Mouse (Mus musculus): ENCODE data around the gene Itga6. TPM values are rescaled to one million over a fixed set of nuclear protein-coding genes. Genes with fewer than 3 reads are reported as not detected.
A peak's percentile ranks its signal among the peaks of the same experiment; 100 is the strongest.

Gene Itga6
- polyA plus RNA-seq, 1 experiment, result 26.0 TPM

DNA sequence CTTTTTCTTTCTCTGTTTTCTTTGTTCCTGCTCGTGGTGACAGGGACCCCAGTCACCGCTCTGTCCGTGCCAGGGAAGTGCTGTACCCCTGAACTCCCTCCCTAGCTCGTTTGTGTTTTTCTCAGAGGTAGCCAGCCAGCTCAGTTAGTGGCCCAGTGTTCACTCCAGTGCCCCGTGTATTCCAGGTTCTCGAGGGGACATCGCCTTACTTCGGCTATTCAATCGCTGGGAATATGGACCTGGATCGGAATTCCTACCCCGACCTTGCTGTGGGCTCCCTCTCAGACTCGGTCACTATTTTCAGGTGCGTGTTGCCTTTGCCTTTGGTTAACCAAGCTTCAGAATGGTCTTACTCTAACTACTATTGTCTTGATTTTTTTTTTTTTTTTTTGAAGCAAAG lies 82.3 kb downstream of the Itga6 start:
- no peak for DNase-seq
- TF ChIP-seq POLR2A (IDR thresholded peaks at IDR 0.05; ENCODE audit: borderline replicate concordance, insufficient read depth, low read length) (no peak), CTCF (IDR thresholded peaks at IDR 0.05; ENCODE audit: borderline replicate concordance, insufficient read depth, low read depth, low read length) (no peak)
- no peaks in the 10 kb centered on the region for H3K27me3 ChIP-seq (ENCODE audit: control insufficient read depth, insufficient read depth, low read length)
- no peaks in the 10 kb centered on the region for H3K4me1 ChIP-seq (ENCODE audit: control insufficient read depth, insufficient read depth, low read length)
- no peak overlapping the region for H3K27ac ChIP-seq (ENCODE audit: insufficient read depth, low read length)
- H3K4me3 ChIP-seq (replicated peaks; ENCODE audit: insufficient read depth, low read depth, low read length), result no peak overlapping the region
- 83% methylated on average over 13 of the region's 13 CpGs for WGBS

DNA sequence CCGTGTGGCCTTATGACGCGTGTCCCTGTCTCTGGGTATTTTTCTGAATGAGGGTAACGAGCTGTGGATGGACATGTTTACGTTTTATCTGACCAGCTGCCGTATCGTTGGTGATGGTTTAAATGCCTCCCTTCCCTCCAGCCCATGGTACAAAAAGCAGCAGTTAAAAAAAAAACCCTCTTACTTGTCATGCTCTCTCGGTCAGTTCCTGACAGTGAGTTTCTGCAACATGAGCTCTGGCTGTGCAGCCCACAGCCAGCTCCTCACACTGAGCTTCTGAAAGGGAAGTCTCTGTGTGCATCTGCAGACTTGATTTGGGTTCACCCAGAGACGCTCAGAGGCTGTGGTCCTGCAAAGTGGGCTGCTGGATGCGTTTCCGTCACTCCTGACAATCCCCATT lies 83.5 kb downstream of the Itga6 start:
- WGBS, result 68% methylated on average over 11 of the region's 11 CpGs
- no peak for TF ChIP-seq POLR2A (IDR thresholded peaks at IDR 0.05; ENCODE audit: borderline replicate concordance, insufficient read depth, low read length)
- TF ChIP-seq CTCF (IDR thresholded peaks at IDR 0.05; ENCODE audit: borderline replicate concordance, insufficient read depth, low read depth, low read length), result no peak
- Histone ChIP-seq H3K4me1 (ENCODE audit: control insufficient read depth, insufficient read depth, low read length) (no peaks in the 10 kb centered on the region), H3K27ac (ENCODE audit: insufficient read depth, low read length) (no peak overlapping the region), H3K4me3 (replicated peaks; ENCODE audit: insufficient read depth, low read depth, low read length) (no peak overlapping the region), H3K27me3 (ENCODE audit: control insufficient read depth, insufficient read depth, low read length) (no peaks in the 10 kb centered on the region)
- DNase-seq, result no peak

- WGBS, result 85% methylated on average over 6 of the region's 6 CpGs
- Histone ChIP-seq H3K27ac (ENCODE audit: insufficient read depth, low read length) (no peak overlapping the region), H3K4me1 (ENCODE audit: control insufficient read depth, insufficient read depth, low read length) (no peaks in the 10 kb centered on the region), H3K27me3 (ENCODE audit: control insufficient read depth, insufficient read depth, low read length) (no peaks in the 10 kb centered on the region), H3K4me3 (replicated peaks; ENCODE audit: insufficient read depth, low read depth, low read length) (no peak overlapping the region)
- no peak for DNase-seq
- TF ChIP-seq CTCF (IDR thresholded peaks at IDR 0.05; ENCODE audit: borderline replicate concordance, insufficient read depth, low read depth, low read length) (no peak), POLR2A (IDR thresholded peaks at IDR 0.05; ENCODE audit: borderline replicate concordance, insufficient read depth, low read length) (no peak)
Measured at GRCm38 (mm10) chr2:71833626-71834025, 88.2 kb downstream of the Itga6 start.

DNA sequence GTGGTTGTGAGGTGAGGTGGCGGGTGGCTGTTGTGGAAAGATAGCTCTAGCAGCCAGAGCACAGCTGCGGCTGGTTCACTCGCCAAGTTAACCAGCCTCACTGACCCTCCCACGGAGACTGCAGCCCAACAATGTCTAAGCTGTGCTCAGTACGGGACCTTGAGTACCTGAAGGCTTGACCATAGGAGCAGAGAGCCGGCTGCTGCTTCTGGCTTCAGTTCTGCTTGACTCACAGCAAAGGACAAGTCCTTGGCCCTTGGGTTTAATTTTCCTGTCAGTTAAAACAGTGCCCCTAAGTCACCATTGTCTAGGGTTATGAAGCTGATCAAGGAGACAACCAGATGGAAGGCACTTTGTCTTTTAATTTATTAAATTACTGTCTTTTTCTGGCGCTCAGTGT lies 89.0 kb downstream of the Itga6 start:
- Histone ChIP-seq H3K27me3 (ENCODE audit: control insufficient read depth, insufficient read depth, low read length) (no peaks in the 10 kb centered on the region), H3K4me3 (replicated peaks; ENCODE audit: insufficient read depth, low read depth, low read length) (no peak overlapping the region), H3K27ac (ENCODE audit: insufficient read depth, low read length) (no peak overlapping the region), H3K4me1 (ENCODE audit: control insufficient read depth, insufficient read depth, low read length) (no peaks in the 10 kb centered on the region)
- WGBS, result 47% methylated on average over 7 of the region's 7 CpGs
- DNase-seq, result no peak
- TF ChIP-seq CTCF (IDR thresholded peaks at IDR 0.05; ENCODE audit: borderline replicate concordance, insufficient read depth, low read depth, low read length), result no peak
- TF ChIP-seq POLR2A (IDR thresholded peaks at IDR 0.05; ENCODE audit: borderline replicate concordance, insufficient read depth, low read length), result no peak

GRCm38 (mm10) chr2:71835556-71835955 lies 90.1 kb downstream of the Itga6 start:
- H3K27me3 ChIP-seq (ENCODE audit: control insufficient read depth, insufficient read depth, low read length), result no peaks in the 10 kb centered on the region
- WGBS, result 94% methylated on average over 8 of the region's 8 CpGs
- H3K27ac ChIP-seq (ENCODE audit: insufficient read depth, low read length), result no peak overlapping the region
- TF ChIP-seq POLR2A (IDR thresholded peaks at IDR 0.05; ENCODE audit: borderline replicate concordance, insufficient read depth, low read length), result no peak
- no peak for TF ChIP-seq CTCF (IDR thresholded peaks at IDR 0.05; ENCODE audit: borderline replicate concordance, insufficient read depth, low read depth, low read length)
- no peak overlapping the region for H3K4me3 ChIP-seq (replicated peaks; ENCODE audit: insufficient read depth, low read depth, low read length)
- no peaks in the 10 kb centered on the region for H3K4me1 ChIP-seq (ENCODE audit: control insufficient read depth, insufficient read depth, low read length)
- no peak for DNase-seq

- H3K27ac ChIP-seq (ENCODE audit: insufficient read depth, low read length), result no peak overlapping the region
- no peak for TF ChIP-seq POLR2A (IDR thresholded peaks at IDR 0.05; ENCODE audit: borderline replicate concordance, insufficient read depth, low read length)
- TF ChIP-seq CTCF (IDR thresholded peaks at IDR 0.05; ENCODE audit: borderline replicate concordance, insufficient read depth, low read depth, low read length), result no peak
- 95% methylated on average over 4 of the region's 4 CpGs for WGBS
- no peak overlapping the region for H3K4me3 ChIP-seq (replicated peaks; ENCODE audit: insufficient read depth, low read depth, low read length)
- DNase-seq, result no peak
- H3K4me1 ChIP-seq (ENCODE audit: control insufficient read depth, insufficient read depth, low read length), result no peaks in the 10 kb centered on the region
- no peaks in the 10 kb centered on the region for H3K27me3 ChIP-seq (ENCODE audit: control insufficient read depth, insufficient read depth, low read length)
Measured at GRCm38 (mm10) chr2:71836232-71836631, 90.8 kb downstream of the Itga6 start.

DNA sequence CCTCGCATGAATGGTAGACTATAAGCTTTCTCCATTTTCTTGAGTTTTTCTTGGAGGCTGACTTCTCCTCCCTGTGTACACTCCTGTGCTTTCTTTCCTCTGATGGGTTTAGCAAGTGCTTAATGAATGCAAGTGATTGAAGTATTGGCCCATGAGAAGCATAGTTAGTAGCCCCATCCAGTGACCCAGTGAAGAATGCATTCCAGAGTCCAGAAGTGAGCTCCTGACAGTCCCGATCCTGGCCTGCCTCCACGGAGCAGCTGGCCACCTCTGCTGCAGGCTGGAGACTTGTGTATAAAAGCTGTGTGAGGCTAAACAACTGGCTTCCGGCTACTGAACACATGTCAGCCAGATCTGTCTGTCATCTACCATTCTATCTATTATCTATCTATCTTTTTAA lies 91.8 kb downstream of the Itga6 start:
- Histone ChIP-seq H3K4me3 (replicated peaks; ENCODE audit: insufficient read depth, low read depth, low read length) (no peak overlapping the region), H3K4me1 (ENCODE audit: control insufficient read depth, insufficient read depth, low read length) (no peaks in the 10 kb centered on the region), H3K27ac (ENCODE audit: insufficient read depth, low read length) (no peak overlapping the region), H3K27me3 (ENCODE audit: control insufficient read depth, insufficient read depth, low read length) (no peaks in the 10 kb centered on the region)
- WGBS, result 65% methylated on average over 4 of the region's 4 CpGs
- DNase-seq, result no peak
- TF ChIP-seq POLR2A (IDR thresholded peaks at IDR 0.05; ENCODE audit: borderline replicate concordance, insufficient read depth, low read length) (no peak), CTCF (IDR thresholded peaks at IDR 0.05; ENCODE audit: borderline replicate concordance, insufficient read depth, low read depth, low read length) (no peak)

DNA sequence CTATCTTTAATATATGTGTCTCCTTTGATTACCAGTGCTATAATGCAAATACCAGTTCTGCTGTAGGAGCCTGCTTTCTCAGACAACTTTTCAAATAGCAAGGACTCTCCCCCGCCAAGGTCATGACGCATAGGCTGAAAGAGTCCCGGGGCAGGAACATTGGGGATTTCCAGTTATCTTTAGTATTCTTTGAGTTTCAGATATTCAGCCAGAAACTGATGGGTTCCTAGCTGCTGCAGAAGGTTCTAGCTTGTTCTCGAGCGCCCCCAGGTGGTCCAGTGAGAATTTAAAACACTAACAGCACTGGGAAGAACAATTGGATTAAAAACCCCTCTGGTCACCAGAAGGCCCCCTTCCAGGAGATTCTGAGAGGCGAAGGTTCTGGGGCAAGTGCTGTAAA lies 92.4 kb downstream of the Itga6 start:
- Histone ChIP-seq H3K27ac (ENCODE audit: insufficient read depth, low read length) (no peak overlapping the region), H3K4me1 (ENCODE audit: control insufficient read depth, insufficient read depth, low read length) (no peaks in the 10 kb centered on the region), H3K27me3 (ENCODE audit: control insufficient read depth, insufficient read depth, low read length) (no peaks in the 10 kb centered on the region), H3K4me3 (replicated peaks; ENCODE audit: insufficient read depth, low read depth, low read length) (no peak overlapping the region)
- peak; percentile 20 to 37 for DNase-seq
- TF ChIP-seq CTCF (IDR thresholded peaks at IDR 0.05; ENCODE audit: borderline replicate concordance, insufficient read depth, low read depth, low read length), result peak; percentile 47; the same call in 1 of the 2 replicates
- TF ChIP-seq POLR2A (IDR thresholded peaks at IDR 0.05; ENCODE audit: borderline replicate concordance, insufficient read depth, low read length), result no peak
- 45% methylated on average over 6 of the region's 6 CpGs for WGBS

All from cerebellum, adult 2 months (tissue).